Mouse (Mus musculus) WW6 (cell line): ENCODE measurements at regions not wholly inside any gene's neighbourhood (a gene's known extent, or its start where the extent isn't known, plus 50 kb on each side); places are given as distances from the start of the nearest gene placed in this dataset.

Experiments
- DNase-seq: peaks from one replicate; pipeline ENCODE4 v3.0.0-alpha.2; 2013; ENCODE audit warnings: low read depth, low spot score

DNA sequence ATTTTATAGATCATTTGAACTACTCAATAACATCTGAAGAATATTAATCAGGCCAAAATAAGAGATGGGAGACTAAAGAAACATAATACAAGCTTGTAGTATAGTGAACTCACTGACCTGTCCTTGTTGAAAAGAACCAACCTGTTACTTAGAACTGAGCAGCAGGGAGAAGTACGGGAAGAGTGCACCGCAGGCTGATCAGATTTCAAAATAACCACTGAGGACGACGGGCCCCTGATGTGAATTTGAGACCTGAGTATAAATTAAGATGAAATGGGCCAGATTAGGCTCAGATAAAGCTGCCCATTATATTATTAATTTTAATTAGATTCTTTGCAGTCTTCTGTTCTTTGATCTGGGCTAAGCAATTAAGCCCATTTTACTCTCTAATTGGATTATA lies 391.2 kb upstream of the Tyrp1 start:
- no peak for DNase-seq

DNA sequence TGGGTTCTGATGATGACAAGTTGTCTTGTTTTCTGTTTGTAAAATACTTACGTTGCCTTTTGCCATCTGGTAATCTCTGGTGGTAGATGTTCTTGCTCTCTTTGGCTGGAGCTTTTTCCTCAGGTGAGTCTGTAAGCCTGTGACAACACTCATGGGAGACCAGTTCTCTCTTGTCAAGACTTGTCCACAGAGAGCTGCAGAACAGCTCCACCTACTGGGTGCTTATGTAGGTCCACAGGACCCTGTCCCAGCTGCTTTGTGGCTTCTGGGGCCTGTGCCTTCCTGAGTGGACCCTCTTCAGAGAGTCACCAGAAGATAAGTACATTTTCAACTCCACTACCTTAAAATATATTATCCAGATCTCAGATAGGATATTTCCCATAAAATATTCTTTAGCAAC lies 370.3 kb upstream of the Tyrp1 start:
- DNase-seq, result no peak

DNA sequence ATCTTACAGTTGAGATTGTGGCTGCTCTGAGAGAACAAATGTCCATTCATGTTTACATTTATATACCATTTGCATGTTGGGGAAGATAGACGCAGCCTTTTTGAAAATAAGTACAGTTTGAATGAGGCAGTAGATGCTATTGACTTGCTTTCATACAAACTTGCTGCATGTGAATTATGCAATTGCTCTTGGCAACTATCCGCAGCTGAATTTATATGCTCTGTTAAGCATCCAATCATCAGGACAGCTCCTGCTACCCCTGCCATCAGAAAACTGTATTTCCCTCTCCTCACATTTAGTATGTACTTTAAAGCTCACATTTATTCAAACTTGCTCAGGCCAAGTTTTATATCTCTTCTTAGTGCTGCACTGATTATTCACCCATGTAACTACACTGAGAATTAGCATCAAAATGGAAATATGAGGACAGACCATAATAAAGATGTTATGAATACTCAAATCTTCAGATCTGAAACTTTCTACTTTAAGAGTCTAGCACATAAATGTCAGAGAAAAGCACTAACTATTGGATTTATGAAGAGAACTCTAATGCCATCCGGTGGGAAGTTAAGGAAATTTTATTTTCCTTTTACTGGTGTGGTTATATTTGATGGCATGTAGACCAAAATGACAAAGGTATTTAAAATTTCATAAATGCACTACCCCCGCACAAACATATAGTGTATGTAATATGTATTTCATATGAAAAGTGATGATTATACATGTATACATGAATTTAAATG lies 358.0 kb upstream of the Tyrp1 start:
- DNase-seq, result no peak

DNA sequence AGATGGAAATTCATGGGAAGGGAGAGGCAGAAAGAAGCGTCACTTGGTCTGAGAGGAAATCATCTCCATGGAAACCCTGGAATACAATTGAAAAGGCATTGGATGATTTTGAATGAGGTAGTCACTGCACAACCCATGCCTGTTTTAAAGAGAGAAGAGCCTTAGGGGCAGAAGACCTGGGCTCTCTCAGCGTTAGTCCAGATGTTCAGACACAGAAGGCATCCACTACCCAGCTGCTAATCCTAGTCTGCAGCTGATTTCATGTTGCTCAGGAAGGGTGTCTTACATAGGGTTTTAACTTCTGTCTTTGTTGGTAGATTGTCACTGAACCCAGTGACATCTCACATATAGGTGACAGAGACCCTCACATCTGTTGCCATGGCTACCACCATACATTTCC lies 318.8 kb upstream of the Tyrp1 start:
- no peak for DNase-seq

DNA sequence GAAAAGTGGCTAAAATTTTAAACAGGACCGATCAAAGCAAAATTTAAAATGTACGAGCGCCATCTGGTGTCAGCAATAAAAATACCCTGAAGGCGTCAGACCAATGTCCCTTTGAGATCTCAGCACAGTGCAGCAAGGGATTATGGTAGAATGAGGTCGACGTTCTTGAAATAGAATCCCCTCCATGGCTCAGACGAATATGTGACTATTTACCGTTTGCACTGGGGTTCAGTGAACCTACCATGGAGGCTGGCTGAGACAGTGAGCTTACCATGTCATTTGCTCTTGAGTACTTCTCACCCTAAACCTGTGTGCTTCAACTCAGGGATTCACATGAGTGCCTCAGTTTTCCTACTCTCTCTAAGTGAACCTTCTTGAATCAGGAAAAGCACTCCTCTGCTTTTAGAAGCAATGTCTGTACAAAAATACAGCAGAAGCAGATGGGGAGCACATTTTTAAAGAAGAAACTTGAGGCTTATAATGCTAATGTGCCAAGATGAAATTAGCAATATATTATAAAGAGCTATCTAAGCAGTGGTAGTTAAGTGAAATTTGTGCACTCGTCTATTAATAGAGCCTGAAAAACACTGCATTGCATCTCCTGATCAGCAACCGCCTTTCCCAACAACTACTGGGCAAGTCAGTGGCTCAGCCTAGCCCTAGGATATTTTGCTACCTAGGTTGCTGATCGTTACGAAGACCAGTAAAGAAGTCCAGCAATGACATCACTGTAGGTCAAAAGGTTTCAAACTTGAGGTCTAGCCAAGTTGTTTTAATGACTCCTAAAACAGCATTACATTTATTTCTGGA lies 316.2 kb upstream of the Tyrp1 start:
- DNase-seq, result peak; percentile 3

DNA sequence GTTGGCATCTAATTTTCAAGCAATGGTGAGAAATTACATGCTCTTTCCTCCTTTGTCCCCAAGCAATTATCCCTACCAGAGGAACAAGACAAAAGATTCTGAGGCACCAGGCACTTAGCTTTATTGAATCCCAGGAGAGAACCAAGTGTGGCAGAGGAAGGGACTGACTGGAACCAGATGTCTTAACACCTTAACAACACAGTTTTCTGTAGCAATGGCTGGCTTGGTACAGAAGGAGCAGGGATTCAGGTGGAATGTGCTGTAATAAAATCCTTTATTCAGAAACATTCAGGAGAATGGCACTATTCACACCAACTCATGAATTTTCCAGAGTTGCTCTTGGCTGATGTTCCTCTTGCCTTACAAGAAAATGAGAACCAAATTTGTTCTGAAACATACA lies 315.3 kb upstream of the Tyrp1 start:
- DNase-seq, result no peak

DNA sequence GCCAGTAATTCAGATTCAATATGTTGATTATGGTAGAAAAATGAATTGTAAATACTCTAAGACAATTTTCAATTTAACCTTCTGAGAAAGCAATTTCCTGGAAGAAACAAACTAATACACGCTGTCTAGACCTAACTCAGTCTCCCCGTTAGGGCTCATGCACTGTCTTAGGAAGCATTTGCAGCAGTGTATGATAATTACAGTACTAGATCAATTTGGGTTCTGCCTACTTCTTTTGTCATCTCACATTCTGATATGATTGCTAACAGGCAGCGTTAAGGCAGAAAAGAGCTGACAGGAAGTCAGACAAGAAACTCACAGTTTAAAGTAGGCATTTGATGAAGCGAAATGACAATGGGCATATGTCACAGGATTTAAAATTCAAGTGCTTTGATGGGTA lies 294.1 kb upstream of the Tyrp1 start:
- no peak for DNase-seq

DNA sequence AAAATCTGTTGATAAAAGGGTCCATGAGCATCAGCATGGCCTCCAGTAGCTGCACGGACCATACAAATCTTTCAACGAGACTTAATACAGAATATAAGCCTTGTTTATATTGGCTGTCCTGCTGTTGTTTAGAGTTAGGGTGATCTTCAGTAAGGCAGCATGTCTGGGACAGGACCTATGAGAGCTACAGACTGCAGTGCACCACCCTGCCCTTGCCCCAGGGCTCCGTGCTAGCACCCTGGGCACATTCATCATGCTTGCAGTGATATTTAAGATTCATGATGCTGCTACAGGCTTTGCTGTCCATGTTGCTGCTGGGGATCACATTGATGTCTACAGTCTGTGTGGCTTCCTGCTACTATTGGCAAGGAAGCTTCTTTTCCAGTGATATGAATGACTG lies 288.8 kb upstream of the Tyrp1 start:
- no peak for DNase-seq

DNA sequence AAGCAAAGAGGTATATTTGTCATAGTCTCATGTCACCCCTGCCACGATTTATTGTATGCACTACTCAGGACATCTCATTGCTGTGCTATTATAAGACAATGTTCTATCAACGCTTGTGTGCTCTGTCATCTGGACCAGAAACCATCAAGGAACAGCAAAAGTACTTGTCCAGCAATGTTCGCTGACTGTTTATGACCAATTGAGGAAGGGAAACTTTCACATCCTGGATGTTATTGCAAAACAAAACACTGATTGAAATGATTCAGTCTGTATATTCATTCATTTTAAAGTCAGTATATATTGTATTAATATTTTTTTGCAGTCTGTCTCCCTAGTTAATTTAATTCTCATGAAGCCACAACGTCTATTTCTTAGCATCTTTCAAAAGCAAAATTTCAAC lies 244.5 kb upstream of the Tyrp1 start:
- DNase-seq, result no peak

DNA sequence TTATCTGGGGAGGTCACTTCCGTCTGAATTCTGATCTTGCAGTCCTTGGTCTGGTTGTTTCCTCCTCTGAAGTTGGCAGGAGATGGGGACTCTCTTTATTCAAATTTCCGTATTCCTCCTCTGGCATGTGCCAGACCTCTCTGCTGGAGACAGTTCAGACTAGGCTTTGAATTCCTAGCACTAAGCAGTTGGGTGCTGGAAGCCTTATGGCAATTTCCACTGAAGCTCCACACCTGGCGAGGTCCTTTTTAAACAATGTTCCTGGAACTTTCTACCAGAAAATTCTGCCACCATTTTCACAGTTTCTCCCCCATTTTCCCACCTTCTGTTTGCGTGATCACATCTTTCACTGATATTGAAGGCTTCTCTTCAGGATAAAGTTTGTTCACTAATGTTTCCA lies 205.7 kb upstream of the Tyrp1 start:
- no peak for DNase-seq

DNA sequence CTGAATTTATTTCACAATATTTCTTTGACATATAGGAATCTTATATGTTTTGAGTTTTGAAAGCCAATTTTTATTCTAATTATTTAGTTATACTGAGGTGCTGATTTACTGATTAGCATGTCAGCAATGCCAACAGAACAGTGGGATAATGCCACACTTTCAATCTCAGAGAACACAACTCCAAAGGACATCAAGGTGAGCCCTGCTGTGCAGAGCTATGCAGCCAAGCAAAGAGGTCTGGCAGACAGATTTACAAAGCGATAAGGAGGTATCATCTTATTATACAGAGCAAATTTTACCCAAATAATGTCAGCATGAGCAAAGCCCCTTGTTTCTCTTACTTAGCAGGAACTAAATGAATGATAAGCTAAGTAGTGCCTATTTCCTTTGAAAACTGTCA lies 204.7 kb upstream of the Tyrp1 start:
- no peak for DNase-seq

DNA sequence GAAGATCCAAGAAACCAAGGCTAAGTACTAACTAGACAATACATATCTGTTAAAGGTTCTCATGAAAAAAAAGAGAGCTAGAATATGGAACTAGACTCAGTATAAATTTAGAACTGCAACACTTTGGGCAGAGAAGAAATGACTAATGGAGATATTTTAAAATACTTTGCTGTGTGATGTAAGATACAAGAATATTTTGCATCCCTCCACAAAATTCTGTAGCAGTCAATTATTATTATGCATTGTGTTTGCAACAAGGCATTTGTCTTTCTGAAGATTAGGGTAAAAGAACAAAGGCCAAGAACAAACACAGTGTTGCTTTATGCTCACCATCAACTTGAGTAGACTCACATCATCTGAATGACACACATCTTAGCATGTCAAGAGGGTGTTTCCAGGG lies 203.7 kb upstream of the Tyrp1 start:
- no peak for DNase-seq

DNA sequence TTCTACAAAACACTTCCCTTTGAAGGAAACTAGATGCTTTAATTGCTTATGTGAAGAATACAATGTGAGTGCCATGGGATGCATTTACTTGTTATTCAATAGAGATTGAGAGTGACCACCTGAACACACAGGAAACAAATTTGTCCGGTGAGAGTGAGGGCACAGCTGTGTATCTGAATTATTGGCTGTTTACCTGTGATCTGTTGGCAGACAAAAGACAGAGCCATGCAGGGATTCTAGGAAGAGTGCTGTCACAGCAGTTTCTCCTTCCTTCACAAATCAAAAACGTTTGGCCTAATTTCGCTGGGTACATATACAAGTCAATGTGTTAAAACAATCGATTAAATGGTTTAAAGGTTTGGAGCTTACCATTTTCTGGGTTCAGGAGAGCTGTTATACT lies 202.9 kb upstream of the Tyrp1 start:
- DNase-seq, result no peak

DNA sequence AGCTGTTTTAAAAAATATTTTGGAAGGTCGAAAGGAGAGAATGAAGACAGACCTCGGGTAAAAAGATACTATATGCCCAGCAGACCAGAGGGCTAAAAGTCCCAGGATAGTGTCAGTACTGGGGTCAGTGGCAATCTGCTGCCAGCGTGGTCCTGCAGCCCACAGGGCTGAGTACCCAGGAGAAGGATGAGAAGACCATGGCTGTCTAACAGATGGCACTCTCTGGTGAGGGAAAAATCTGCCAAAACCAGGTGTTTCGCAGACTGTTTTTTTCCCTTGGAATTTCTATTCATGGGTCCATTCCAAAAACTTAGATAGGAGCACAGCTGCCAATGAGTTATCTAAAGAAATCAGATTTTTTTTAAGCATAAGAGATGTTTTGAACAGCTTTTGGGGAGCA lies 202.5 kb upstream of the Tyrp1 start:
- DNase-seq, result no peak

DNA sequence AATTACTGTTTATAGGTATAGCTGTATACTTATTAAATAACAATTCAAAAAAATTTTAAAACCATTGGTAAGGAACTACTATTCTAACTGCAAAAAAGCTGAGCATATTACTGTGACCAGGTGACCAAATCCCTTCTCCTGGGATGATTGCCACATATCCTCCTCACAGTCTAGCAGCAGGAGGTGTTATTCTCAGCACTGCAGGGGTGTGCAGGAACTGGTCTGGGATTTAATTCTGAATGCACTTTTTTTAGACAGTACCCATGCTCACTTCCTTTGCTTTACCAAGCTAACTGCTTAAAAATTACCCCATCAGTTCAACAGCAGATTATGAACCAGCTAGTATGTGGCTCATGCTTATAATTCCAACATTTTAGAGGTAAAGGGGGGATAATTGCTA lies 195.5 kb upstream of the Tyrp1 start:
- DNase-seq, result no peak
